Mouse (Mus musculus) lung, embryonic 16.5 days (tissue): ENCODE data around the gene Akap5. TPM values are rescaled to one million over a fixed set of nuclear protein-coding genes. Genes with fewer than 3 reads are reported as not detected.

ENCODE experiments used
- ATAC-seq: fragments of 200-750 bp; cut with Nextera tagmentation; 2 replicates; pipeline ENCODE4 v1.8.0; 2017; ENCODE audit warnings: low read depth, mild to moderate bottlenecking, moderate library complexity
- H3K27ac ChIP-seq: fragments of 300-500 bp; sonication (generic); 2 replicates; pipeline ENCODE4 v1.5.1; 2014; ENCODE audit warnings: mild to moderate bottlenecking, control low read depth, low read length
- H3K27me3 ChIP-seq: fragments of 300-500 bp; sonication (generic); 2 replicates; pipeline ENCODE4 v1.6.1; 2014; ENCODE audit warnings: low read depth, low read length, mixed read lengths; ENCODE audit not compliant: control insufficient read depth, insufficient read depth
- H3K36me3 ChIP-seq: fragments of 300-500 bp; sonication (generic); 2 replicates; pipeline ENCODE4 v1.6.1; 2014; ENCODE audit warnings: low read length; ENCODE audit not compliant: control insufficient read depth, insufficient read depth
- H3K4me1 ChIP-seq: fragments of 300-500 bp; sonication (generic); replicated peaks from 2 replicates; pipeline ENCODE4 v1.6.1; 2014; ENCODE audit warnings: low read length, mixed read lengths; ENCODE audit not compliant: control insufficient read depth, insufficient read depth
- H3K4me2 ChIP-seq: fragments of 300-500 bp; sonication (generic); 2 replicates; pipeline ENCODE4 v1.6.1; 2014; ENCODE audit warnings: low read depth, low read length, control low read depth
- H3K4me3 ChIP-seq: fragments of 300-500 bp; sonication (generic); 2 replicates; pipeline ENCODE4 v1.5.1; 2014; ENCODE audit warnings: mild to moderate bottlenecking, low read length, control low read depth
- H3K9ac ChIP-seq: fragments of 300-500 bp; sonication (generic); 2 replicates; pipeline ENCODE4 v1.6.1; 2014; ENCODE audit warnings: low read length, control low read depth
- H3K9me3 ChIP-seq: fragments of 300-500 bp; sonication (generic); 2 replicates; pipeline ENCODE4 v1.6.1; 2016; ENCODE audit warnings: low read length; ENCODE audit not compliant: control insufficient read depth
- WGBS: fragments of 180-500 bp; shearing (Covaris S2); extraction: QIAGEN DNeasy Blood & Tissue Kit; methylation state at CpG from one replicate; pipeline ENCODE4 v1.1.7; 2014; 5-methylcytosine and 5-hydroxymethylcytosine counted together
- polyA plus RNA-seq: library from polyadenylated mRNA; unstranded; fragments of >200 nt; fragmentation: Nextera tagmentation; extraction: Ambion mirVana; gene quantifications from 2 replicates; pipeline ENCODE4 v1.2.1, GENCODE M21; 2015

Akap5 gene
- polyA plus RNA-seq, 1 experiment from 2014 or later = 35.7 TPM

- H3K4me3 ChIP-seq = no peak overlapping the region
- 93% methylated on average over 6 of the region's 6 CpGs for WGBS
- H3K9ac ChIP-seq = no peak overlapping the region
- ATAC-seq = no peak
- H3K36me3 ChIP-seq = no peaks in the 10 kb centered on the region
- H3K4me1 ChIP-seq = peaks cover 16% of the 10 kb centered on the region
- H3K4me2 ChIP-seq = no peak overlapping the region
- no peak overlapping the region for H3K27ac ChIP-seq
- H3K27me3 ChIP-seq = no peaks in the 10 kb centered on the region
- H3K9me3 ChIP-seq = no peaks in the 10 kb centered on the region
Observed at GRCm38 (mm10) chr12:76377059-76377458, 52.4 kb downstream of the Akap5 start.

GRCm38 (mm10) chr12:76377726-76378125 lies 53.0 kb downstream of the Akap5 start:
- H3K9ac ChIP-seq = no peak overlapping the region
- ATAC-seq = no peak
- H3K4me3 ChIP-seq = no peak overlapping the region
- H3K9me3 ChIP-seq = no peaks in the 10 kb centered on the region
- WGBS = 91% methylated on average over 3 of the region's 3 CpGs
- H3K4me1 ChIP-seq = peaks cover 10% of the 10 kb centered on the region
- H3K27me3 ChIP-seq = no peaks in the 10 kb centered on the region
- no peak overlapping the region for H3K4me2 ChIP-seq
- no peak overlapping the region for H3K27ac ChIP-seq
- no peaks in the 10 kb centered on the region for H3K36me3 ChIP-seq

GRCm38 (mm10) chr12:76378556-76378955 lies 53.9 kb downstream of the Akap5 start:
- Histone ChIP-seq H3K4me2 (no peak overlapping the region), H3K4me1 (peaks cover 5% of the 10 kb centered on the region), H3K27me3 (no peaks in the 10 kb centered on the region), H3K4me3 (no peak overlapping the region), H3K9me3 (no peaks in the 10 kb centered on the region), H3K36me3 (no peaks in the 10 kb centered on the region), H3K9ac (no peak overlapping the region), H3K27ac (no peak overlapping the region)
- ATAC-seq = no peak
- 70% methylated on average over 5 of the region's 5 CpGs for WGBS

DNA sequence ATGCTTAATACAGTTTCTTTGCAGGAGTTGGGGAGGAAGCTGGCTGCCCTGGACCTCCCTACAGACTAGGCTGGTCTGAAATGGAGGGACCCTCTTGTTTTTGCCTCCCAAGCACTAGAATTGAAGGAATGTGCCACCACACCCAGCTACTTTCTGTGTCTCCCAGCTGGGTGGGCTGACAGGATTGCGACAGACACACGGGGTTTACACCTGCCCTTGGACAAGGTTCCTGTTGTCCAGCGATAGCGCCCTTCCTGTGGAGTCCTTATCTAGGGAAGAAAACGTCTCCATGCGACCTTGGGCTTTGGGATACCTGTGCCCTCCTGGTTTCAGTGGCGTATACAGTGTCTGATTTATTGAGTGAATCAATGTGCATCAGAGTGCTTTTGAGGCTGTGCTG lies 55.5 kb downstream of the Akap5 start:
- Histone ChIP-seq H3K4me1 (peaks cover 5% of the 10 kb centered on the region; the same call in 1 of the 2 replicates), H3K4me2 (no peak overlapping the region), H3K9me3 (no peaks in the 10 kb centered on the region), H3K36me3 (no peaks in the 10 kb centered on the region), H3K27me3 (no peaks in the 10 kb centered on the region), H3K27ac (no peak overlapping the region), H3K4me3 (no peak overlapping the region), H3K9ac (no peak overlapping the region)
- no peak for ATAC-seq
- WGBS = 59% methylated on average over 7 of the region's 7 CpGs

Other genes starting within 250 kb of the Akap5 start
- 0.28 and 0.46 TPM in 2 replicates for gene Esr2, start 147.6 kb upstream of the Akap5 start, polyA plus RNA-seq
- gene Tex21, start 78.1 kb upstream of the Akap5 start, polyA plus RNA-seq = not detected in 2 replicates
- 92.9 and 93.2 TPM in 2 replicates for gene Mthfd1, start 69.6 kb upstream of the Akap5 start, polyA plus RNA-seq
- gene Zbtb25, start 44.7 kb downstream of the Akap5 start, polyA plus RNA-seq = 14.6 and 16.9 TPM in 2 replicates
- gene Zbtb1, start 45.4 kb downstream of the Akap5 start, polyA plus RNA-seq = 9.8 and 10.4 TPM in 2 replicates
- 15.4 and 15.7 TPM in 2 replicates for gene Hspa2, start 79.3 kb downstream of the Akap5 start, polyA plus RNA-seq
- gene Ppp1r36, start 92.6 kb downstream of the Akap5 start, polyA plus RNA-seq = 9.1 and 10.4 TPM in 2 replicates
- gene Plekhg3, start 206.0 kb downstream of the Akap5 start, polyA plus RNA-seq = 6.3 and 7.5 TPM in 2 replicates